Mouse (Mus musculus) activated CD4-positive, CD25-positive, alpha-beta regulatory T cell, adult 4 months (primary cell): ENCODE measurements around the gene Ppp1r13b. TPM values are rescaled to one million over a fixed set of nuclear protein-coding genes. Genes with fewer than 3 reads are reported as not detected.
A peak's percentile ranks its signal among the peaks of the same experiment; 100 is the strongest.

ENCODE experiments used
- ATAC-seq: one replicate; pipeline ENCODE4 v1.8.0; 2017
- polyA plus RNA-seq, 2 experiments: library from polyadenylated mRNA; unstranded; fragments of 100-300 nt; shearing (Covaris generic); gene quantifications; one replicate each; pipeline ENCODE4 v1.2.1; 2017

Ppp1r13b gene
- polyA plus RNA-seq, 2 experiments from 2014 or later: 8.0 to 10.3 TPM

DNA sequence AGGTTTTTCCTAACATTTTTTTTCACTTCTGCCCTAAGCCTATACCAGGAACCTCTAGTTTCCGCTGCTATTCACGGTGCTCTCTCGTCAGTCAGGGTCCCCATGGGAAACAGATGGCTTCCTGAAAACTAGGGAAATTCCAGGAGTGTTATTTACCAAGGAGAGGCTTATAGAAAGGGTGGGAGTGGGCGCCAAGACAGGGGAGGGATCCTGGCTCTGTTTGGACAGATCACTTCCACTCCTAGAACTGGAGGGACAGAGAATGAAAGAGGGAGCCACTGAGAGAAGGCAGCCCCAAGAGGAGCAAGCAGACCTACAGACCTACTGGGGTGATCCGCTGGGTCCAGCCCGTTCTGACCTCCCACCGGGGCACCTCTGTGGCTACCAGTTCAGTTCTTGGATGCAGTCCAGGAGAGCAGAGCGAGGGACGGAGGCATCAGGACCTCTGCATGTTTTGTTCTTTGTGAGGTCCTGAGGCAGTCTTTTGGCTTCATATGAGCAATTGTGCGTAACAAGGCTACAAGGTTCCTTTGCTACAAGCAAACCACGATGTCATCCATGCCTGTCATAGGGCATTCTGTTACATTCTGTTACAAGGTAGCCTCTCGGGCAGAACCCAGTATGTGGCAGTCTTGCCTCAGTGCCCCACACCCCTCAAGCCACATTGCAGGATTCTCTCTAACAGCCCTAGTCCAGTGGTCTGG lies 8.8 kb upstream of the Ppp1r13b start:
- no peak for ATAC-seq

DNA sequence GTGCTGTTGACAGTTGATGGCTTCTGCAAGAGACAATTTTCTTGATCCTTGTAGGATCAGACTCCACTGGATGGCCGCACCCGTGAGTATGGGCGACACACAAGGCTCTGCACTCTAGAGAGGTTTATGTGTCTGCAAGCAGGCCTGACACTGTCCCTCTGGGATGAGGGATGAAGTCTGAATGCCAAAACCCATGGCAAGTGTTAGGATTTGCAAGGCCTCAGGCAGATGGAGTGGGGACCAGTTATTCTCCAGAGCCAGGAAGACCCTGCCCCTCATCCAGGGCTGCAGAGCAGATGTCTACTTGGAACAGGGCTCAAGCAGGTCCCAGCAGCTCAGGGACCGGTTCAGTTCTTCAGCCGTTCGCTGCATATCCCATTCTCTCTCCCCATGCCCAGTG lies 7.9 kb upstream of the Ppp1r13b start:
- ATAC-seq: no peak

DNA sequence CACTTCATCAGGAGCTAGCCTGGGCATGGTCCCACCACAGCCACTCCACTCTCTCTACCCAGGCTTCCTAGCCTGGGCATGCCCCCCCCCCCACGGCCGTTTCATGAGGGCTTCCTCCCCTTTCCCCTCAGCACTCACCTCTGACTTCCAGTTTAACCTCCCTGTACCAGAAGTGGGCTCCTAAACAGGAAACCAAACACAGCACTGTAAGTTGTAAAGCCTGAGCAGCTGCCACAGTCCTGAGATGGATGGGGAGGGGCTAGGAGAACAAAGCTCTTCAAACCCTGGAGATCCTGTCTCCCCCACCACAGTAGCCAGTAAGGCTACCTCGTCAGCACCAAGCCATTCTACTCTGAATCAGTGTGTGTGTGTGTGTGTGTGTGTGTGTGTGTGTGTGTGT lies 6.1 kb upstream of the Ppp1r13b start:
- ATAC-seq: peak; percentile 58

DNA sequence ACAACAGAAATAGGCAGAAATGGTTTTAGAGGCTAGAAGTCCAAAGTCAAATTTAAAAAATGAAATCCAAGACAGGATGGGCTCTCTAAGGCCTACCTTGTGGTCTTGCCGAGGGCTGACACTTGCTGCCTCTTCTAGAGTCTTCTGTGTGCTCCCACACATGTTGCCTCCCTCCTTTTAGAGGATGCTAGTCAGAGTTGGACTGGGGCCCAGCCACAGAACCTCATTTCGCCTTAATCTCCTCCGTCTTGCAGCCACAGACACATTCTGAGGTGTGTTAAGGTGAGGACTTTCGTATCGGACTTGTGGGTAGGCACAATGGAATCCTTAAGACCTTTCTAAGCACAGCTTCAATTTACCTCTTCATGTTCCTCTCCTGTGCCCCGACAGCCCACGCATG lies 4.9 kb upstream of the Ppp1r13b start:
- no peak for ATAC-seq

DNA sequence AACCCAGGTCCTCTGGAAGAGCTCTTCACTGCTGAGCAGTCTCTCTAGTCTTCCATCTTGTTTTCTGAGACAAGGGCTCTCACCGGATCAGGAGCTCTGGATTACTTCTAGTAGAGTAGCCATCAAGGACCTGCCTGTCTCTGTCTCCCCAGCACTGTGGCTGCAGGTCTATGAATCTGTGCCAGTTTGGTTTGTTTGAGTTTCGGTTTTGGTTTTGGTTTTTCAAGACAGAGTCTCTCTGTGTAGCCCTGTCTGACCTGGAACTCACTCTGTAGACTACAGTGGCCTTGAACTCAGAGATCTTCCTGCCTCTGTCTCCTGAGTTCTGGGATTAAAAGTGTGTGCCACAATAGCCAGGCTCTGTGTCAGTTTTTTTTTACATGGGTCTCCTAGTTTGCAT lies 3.9 kb upstream of the Ppp1r13b start:
- ATAC-seq: peak; percentile 20

DNA sequence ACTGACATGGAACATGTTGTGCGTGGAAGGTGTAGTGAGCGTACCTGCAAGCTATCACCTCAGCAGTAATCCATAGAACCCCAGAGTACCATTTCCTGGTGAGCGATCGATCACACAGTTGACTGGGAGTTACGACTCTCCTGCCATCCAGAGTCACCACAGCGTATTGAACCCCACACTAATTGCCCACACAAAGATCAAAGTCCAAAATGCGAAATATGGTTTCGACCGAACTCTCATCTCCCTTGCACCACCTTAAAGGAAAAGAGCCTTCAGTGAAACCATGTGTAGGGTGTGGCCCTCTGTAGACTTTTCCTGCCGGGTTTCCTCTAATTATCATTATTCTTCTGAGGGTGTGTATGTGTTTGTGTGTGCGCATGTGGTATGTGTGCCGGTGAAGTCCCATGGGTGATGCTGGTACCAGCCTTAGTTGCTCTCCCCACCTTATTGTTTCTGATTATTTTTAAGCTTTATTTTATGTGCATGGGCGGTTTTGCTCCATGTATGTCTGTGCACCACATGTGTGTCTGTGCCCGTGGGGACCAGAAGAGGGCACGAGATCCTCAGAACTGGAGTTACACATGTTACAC lies 3.4 kb upstream of the Ppp1r13b start:
- ATAC-seq: no peak

DNA sequence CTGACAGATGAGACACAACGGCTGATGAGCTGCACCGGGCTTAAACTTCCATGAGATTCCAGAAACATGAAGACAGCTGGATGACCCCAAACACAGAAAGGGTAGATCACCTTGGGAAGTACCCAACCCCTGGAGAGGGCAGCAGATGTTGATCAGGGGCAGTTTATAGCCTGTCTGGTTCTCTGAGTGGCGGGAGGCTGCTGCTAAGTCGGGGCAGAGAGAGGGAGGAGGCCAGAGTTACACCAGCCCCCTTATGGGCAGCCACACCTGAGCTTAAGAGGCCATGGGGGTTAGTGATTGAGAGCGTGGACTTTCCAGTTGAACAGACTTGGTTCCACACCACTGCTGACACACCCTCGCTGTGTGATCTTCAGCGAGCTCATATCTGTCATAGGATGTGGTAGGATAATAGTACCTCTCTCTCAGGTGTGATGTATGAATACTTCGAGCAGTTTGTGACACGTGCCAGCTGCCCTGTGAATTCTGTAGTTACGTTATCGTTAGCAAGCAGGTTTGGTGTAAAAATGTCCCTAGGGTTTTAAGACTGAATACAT lies 1.2 kb upstream of the Ppp1r13b start:
- ATAC-seq: no peak

DNA sequence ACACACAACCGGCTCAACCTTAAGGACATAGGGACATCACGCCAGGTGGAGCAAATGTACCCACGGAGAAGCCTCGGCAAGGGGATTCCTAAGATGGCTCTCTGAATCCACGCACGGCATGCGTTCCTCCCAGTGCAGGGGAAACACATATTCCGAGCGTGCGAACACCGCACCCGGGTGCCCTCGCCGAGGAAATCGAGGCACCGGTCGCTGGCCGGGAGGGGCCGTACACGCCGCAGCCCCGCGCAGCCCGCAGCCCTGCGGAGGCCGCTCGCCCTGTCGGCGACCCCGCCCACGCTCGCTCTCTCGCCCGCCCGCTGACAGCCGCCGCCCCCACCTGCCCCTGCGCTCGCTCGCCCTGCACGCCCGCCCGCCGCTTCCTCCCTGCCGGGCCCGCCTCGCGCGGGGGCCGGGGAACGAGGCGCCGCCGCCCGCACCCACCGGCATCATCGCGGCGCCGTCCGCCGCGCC lies 454 bp downstream of the Ppp1r13b start:
- peak; percentile 48 for ATAC-seq

DNA sequence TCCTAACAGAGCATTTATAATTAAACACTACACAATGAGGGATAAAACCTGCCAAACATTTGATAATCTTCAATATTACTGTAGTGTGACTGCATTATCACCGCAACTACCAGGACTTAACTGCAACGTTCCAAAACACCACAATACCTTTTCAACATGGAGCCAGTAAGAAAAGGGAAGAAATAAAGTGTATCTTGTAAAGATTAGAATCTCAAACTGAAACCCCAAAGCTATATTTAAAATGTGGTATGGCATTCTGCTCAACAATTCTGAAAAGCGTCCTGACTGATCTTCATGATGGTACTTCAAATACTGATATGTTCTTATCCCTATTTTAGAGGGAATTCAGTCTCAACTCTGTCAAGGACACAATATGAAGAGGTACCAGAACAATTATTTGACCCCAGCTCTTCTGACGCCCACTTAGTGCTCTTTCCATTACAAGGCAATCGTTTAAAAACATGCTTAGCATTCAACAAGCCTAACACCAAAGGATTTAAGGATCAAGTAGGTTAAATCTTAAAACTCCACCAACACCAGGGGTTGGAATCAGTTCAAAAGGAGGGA lies 1.5 kb downstream of the Ppp1r13b start:
- no peak for ATAC-seq

DNA sequence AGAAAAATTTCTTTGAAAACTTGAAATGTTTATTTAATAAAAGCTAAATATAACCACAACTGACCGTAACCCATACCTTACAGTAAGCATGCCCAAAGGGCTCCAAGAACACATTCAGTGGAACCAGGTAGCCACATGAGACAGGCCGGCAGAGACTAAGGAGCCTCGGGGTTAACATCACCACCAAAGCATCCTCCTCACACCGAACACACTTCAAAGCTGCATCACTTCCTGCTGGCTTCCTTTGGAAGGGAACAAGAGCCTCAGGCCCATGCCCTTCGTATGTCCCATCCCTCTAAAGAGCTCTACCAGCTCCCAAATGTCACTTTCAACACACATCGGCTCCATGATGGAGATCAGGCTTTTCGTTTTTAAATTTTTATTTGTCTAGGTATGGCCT lies 5.4 kb downstream of the Ppp1r13b start:
- peak; percentile 37 for ATAC-seq

DNA sequence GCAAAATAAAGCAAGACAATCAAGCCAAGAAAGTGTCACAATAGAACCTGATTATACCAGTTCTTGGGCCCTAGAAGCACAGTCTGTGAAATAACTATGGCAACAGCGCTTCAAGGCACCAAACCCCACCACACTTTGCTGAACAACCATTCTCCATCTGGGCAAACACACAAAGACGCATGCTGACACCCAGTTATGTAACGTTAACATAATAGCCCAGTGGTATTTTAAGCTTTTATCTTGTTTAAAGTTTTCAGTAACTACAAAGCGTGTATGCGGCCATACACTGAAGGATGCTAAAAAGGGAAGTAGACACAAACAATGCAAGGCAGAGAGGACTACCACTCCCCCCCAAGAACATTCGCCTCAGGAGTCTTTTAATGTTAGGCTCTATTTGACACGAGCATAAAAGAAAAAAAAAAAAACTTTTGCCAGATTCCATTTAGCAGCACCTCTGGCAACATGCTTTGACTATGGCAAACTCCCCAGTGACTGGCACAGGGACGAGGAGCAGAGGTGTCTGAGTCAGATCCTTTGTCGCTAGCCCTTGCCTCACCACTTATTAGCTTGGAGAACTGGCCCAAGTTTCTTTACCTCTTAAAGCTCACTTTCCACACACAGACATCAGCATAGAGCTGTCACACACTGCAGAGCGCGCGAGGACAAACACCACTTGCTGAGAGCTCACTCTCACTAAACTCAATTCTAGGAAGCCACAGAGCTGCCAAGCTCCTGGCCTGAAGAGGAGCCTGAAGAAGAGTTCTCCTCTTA lies 6.6 kb downstream of the Ppp1r13b start:
- no peak for ATAC-seq

DNA sequence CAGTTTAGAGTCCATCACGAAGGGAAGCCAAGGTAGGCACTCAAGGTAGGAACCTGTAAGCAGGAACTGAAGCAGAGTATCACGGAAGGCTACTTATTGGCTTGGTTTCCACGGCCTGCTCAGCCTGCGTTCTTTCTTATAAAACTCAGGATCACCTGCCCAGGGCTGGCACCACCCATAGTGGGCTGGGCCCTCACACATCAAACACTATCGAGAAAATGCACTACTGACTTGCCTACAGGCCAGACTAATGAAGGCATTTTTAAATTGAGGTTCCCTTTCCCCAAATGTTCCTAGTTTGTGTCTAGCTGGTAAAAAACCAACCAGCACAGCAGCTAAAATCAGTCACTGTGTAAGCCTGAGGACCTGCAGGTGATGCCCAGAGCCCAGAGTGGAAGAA lies 8.3 kb downstream of the Ppp1r13b start:
- ATAC-seq: no peak

DNA sequence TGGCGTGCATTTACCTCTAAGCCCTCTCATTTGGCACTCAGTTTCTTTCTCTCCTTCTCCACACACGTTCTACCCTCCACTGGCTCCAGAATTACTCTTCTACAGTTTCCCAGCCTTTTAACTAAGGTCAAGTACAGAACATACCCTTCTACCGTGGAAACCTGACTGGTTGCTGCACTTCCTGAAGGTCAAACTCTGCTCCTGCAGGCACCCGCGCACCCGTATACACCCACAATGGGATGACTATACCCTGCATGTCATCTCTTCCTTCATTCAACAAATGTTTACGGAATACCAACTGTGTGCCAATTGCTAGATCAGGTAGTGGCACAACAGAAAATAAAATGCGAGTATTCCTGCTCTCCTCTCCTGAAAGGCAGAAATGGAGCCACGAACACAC lies 9.2 kb downstream of the Ppp1r13b start:
- no peak for ATAC-seq

DNA sequence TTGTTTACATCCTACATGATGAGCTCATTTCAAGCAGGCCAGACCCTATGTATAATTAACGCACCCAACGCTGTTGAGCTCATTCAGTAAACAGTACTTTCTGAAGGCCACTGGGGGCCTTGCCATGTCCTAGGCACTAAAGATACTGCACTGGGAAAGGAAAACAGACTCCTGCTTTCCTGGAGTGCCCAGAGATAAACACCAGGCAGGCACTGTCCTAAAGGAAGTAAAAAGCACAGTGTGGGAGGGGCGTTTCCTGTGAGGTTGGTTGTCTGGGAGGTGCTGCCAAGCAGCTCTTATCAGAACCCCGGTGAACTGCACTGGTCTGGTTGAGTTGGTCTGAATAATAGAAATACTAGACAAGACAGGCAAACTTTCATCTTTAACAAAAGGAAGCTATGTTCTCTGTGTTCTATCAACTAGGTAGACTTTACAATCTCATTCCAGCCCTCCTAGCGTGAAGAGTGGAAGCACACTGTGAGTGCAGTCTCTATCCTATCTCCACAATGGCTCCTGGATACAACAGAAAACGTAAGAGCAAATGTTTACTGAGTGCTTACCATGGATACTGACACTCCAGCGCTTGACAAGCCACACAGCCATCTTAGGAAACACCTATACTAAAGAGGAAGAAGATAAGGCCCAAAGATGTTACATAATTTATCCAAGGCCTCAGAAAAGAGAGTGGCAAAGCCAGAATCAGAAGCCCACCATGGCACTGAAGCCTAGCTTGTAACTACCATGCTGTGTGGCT lies 10.8 kb downstream of the Ppp1r13b start:
- peak; percentile 92 for ATAC-seq

DNA sequence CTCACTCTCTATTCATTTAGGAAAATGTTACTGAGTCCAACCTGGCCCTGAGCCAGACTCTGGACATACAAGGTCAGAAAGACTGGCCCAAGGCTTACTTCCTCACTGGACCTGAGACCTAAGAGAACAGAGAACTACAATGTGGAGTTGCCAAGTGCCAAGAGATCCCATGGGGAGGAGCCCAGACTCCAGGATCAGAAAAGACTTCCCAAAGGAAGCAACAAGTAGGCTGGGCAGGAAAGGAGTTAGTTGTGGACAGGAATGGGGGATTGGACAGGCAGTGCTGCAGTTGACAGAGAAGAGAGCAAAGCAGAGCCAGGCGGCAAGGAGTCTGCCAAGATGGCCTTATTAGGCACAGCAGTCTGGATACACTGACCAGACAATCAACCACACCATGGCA lies 13.8 kb downstream of the Ppp1r13b start:
- ATAC-seq: no peak

DNA sequence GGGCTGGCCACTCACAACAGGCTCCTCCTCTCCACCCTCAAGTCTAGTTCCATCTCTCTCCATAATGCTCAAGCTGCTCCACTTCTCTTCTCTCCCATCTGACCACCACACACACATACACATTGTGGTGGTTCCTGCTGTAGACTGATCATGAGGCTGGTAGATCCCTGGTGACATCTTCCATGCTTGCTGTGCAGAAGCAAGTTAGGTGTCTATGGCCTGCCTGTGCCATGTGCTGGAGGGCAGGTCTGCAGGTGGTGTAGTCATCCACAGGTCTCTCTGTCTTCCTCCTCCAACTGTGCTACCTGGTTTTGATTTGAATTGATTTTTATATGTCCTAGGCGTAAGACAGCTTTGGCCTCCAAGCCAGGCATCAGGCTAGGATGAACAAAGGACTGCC lies 14.9 kb downstream of the Ppp1r13b start:
- no peak for ATAC-seq

DNA sequence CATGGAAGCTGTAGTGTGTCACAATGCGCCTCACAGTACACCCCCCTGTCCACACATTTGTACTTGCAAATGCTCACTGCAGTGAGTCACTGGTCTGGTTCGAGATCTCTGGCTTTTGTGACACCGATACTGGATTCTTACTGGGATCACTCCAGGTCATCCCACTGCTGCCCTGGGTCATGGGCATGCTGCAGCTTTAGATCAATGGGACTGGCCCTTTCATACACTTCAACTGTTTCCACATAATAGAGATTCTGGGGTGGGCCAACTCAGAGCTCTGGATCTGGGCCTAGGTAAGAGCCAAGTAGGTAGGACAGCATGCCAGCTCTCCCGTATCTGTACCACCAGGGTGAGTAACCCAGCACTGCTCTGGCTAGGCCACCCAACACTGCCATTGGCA lies 16.1 kb downstream of the Ppp1r13b start:
- ATAC-seq: no peak

DNA sequence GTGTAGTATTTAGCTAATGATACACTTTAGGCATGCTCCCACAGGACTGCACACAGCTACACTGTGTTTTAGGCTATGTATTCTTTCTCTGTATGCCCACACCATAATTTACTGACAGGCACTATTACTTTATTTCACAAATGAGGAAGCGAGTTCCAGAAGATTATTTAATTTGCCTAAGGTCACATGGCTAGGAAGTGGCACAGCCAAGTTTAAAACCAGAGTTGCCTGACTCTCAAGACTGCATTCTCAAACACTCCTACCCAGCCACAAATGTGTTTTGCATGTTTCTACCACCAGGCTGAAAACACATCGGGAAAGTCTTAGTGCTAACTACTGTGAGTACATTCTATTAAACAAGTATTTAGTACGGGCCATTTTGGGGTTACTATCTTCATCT lies 18.7 kb downstream of the Ppp1r13b start:
- no peak for ATAC-seq

DNA sequence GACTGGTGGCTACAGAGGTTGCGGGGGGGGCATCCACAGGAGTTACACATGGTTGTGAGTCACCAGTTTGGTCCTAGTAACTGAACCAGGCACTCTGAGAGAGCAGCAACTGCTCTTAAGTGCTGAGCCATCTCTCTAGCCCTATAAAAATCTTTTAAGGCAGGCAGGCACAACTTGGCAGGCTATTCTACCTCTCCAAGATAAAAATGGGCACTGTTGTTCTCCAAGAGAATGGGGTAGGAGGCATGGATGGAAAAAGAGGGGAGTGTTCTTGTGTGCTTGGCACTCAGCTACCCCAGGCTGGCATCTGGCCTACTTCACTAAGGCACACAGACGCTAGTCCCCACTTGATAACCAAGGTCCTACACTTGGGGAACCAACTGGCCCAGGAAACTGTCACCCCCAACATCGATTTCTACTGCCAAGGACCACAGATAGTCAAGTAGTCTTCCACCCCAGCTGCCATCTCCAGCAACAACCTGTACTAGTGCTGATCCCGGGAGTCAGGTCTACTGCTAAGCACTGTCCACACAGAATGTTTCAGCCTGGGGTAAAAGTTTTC lies 19.5 kb downstream of the Ppp1r13b start:
- ATAC-seq: no peak

DNA sequence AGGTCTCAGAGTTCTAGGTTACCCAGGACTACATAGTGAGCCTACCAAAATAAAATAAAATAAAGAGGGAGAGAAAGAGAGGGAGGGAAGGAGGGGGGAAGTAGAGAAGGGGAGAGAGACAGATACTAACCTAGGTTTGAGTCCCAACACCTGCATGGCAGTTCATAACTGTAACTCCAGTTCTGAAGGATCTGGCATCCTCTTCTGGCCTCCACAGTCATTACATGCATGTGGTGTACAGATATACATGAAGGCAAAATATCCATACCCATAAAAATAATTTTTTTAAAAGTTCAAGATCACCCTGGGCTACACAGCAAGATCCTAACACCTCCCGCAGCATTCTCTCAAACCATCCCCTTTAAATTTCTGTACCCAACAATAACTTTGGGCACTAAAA lies 20.9 kb downstream of the Ppp1r13b start:
- no peak for ATAC-seq

DNA sequence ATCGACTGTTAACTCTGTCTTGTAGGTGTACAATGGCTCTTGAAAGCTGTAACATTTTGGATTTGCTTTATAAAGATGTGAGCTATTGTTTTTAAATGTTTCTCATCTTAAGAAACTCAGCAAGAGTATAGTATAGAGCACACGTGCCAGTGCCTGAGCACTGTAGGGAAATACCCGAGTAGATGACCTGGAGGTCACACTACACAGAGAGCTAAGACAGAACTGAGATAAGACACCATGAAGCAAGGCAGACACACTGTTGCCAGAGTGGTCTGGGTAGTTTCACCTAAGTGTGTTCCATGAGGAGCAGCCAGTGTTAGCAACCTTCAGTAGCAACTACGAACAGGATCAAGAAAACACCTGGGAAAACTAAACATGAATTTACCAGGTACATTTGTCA lies 25.1 kb downstream of the Ppp1r13b start:
- ATAC-seq: no peak

DNA sequence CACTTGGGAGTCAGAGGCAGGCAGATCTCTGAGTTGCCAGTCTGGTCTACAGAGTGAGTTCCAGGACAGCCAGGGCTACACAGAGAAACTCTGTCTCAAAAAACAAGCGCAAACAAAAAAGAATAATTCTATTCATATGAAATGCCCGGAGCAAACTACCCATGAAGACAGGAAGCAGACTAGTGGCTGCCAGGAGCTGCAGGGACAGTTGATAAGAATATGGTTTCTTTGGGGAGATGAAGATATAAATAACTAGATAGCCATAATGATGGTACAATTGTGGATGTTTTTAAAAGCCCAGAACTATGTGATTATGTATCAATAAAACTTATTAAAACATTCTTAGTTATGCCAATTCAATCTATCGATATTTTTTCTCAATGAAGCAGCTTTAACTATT lies 25.9 kb downstream of the Ppp1r13b start:
- no peak for ATAC-seq
